Mouse (Mus musculus) kidney, adult 2 months (tissue): ENCODE measurements around the gene Hist2h3c1.

Experiments
- CTCF ChIP-seq: fragments of 200-500 bp; conservative IDR thresholded peaks from 2 replicates; pipeline ENCODE4 v1.5.1; 2011; ENCODE audit warnings: low read depth, mild to moderate bottlenecking, control low read depth, low read length, moderate library complexity, mixed read lengths; ENCODE audit not compliant: insufficient read depth, insufficient read length
- POLR2A ChIP-seq: fragments of 200-500 bp; IDR thresholded peaks from one replicate; pipeline ENCODE4 v1.6.1; 2011; ENCODE audit warnings: low read depth, low read length, control low read depth

DNA sequence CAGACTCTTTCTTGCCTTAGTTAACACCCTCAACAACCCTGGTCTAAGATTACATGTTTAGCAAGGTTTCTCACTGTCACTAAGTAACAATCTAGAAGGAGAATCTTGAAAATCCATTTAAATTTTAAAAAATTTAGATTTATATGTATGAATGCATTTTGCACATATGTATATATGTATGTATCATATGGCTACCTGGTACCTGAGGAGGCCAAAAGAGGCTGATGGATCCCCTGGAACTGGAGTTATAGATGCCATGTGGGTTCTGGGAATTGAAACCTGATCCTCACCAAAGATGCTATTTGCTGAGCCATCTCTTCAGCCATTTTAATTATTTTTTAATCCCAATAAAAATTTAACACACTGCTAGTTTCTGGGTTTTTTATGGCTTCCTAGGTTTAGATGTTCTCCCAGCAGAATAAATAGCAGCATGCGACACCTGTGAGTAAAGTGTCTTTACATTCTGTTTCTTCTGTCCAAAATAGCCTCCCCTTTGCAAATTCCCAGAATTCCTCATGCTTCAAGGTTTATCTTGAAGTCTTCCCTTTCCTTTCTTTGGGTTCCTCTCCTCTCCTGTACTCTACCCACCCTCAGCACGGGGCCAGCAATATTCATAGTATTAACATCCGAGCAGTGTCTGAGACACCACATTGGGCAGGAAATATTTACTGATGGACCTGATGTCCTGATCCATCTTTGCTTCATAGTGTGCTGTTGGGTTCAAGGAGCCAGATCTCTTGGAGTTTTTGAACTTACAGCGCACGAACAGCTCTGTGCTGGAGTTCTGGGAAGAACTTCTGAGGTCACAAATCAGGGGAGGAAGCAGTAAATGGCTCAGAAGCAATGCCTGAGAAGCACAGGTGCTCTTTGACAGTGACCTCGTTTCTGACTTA, 1.9 kb downstream of the Hist2h3c1 start:
- TF ChIP-seq POLR2A: no peak
- TF ChIP-seq CTCF: no peak
